8 mouse cellular contexts compared by ENCODE assay signal in genomic region chr16:91484387-91484786, GRCm38 (mm10). TPM values are rescaled to one million over a fixed set of nuclear protein-coding genes. Genes with fewer than 3 reads are reported as not detected.
DNase-seq lines count a peak whose midpoint lies in the region; ATAC-seq lines count a peak whose summit lies in the region.

No protein-coding gene starts in this region.

- DNase-seq in cerebellum, adult 11-12 months, result peak; percentile 33
- DNase-seq in cerebellum, postnatal 25 days, result no peak
- DNase-seq in ovary, postnatal 10 days (ENCODE audit: low spot score), result no peak
- no peak for DNase-seq in urinary bladder, postnatal 25 days (ENCODE audit: low spot score)

- H3K27ac ChIP-seq in neural tube, embryonic 13.5 days (replicated peaks), result peak overlapping the region; percentile 97

- H3K4me2 ChIP-seq in neural tube, embryonic 13.5 days, result peak overlapping the region; percentile 87

- peaks cover 31% of the 10 kb centered on the region for H3K36me3 ChIP-seq in megakaryocyte, embryonic 14.5 days (replicated peaks; ENCODE audit: low read length)
- peaks cover 3% of the 10 kb centered on the region; the same call in 1 of the 2 replicates for H3K36me3 ChIP-seq in neural tube, embryonic 13.5 days

- peaks cover 57% of the 10 kb centered on the region for H3K4me1 ChIP-seq in megakaryocyte, embryonic 14.5 days
- H3K4me1 ChIP-seq in neural tube, embryonic 13.5 days (replicated peaks), result peaks cover 21% of the 10 kb centered on the region

- H3K4me3 ChIP-seq in megakaryocyte, embryonic 14.5 days (replicated peaks), result peak overlapping the region; percentile 96
- peak overlapping the region; percentile 96 for H3K4me3 ChIP-seq in neural tube, embryonic 13.5 days

- peak overlapping the region; percentile 98 for H3K9ac ChIP-seq in neural tube, embryonic 13.5 days

- WGBS in neural tube, embryonic 13.5 days, result 51% methylated on average over 17 of the region's 17 CpGs

- no peaks in the 10 kb centered on the region for H3K27me3 ChIP-seq in megakaryocyte, embryonic 14.5 days (replicated peaks)
- no peaks in the 10 kb centered on the region for H3K27me3 ChIP-seq in neural tube, embryonic 13.5 days

- ATAC-seq in megakaryocyte, adult 5-6 weeks (ENCODE audit: poor library complexity, severe bottlenecking), result no peak
- ATAC-seq in inflammation-experienced regulatory T-cells, adult 6 months, result peak; percentile 22
- peak; percentile 44 for ATAC-seq in neural tube, embryonic 13.5 days (ENCODE audit: low read depth)

- H3K9me3 ChIP-seq in megakaryocyte, embryonic 14.5 days, result peaks cover 2% of the 10 kb centered on the region; the same call in 1 of the 2 replicates
- no peaks in the 10 kb centered on the region for H3K9me3 ChIP-seq in neural tube, embryonic 13.5 days

RNA-seq across cellular contexts. Expression of gene Ifnar1, which starts 0.7 kb away (rescaled TPM):
- 3.8 TPM in 2 replicates for polyA plus RNA-seq in megakaryocyte, embryonic 14.5 days (2012; ENCODE audit: insufficient read depth, low replicate concordance)
- total RNA-seq in megakaryocyte, adult 5-6 weeks (2015), result 66.2 and 67.3 TPM in 2 replicates
- 73.9 and 78.5 TPM in 2 replicates for total RNA-seq in megakaryocyte, adult 5-6 weeks (2017)
- 10 to 100 TPM; 61.2 to 75.3 (median 62.6) TPM for polyA plus RNA-seq in inflammation-experienced regulatory T-cells, adult 6 months (2017; shearing (Covaris generic))
- 46.5 and 50.4 TPM in 2 replicates for polyA plus RNA-seq in neural tube, embryonic 13.5 days (2015; fragmentation: Nextera tagmentation; extraction: Ambion mirVana)
